Mouse (Mus musculus) thymus, adult 2 months (tissue): ENCODE measurements around the gene 5730522E02Rik. TPM values are rescaled to one million over a fixed set of nuclear protein-coding genes. Genes with fewer than 3 reads are reported as not detected.

Experiments used
- DNase-seq: peaks from one replicate; pipeline ENCODE4 v3.0.0; 2021
- H3K27ac ChIP-seq: fragments of 200-500 bp; 2 replicates; pipeline ENCODE4 v1.5.1; 2012; ENCODE audit warnings: low read length, control low read depth; ENCODE audit not compliant: control insufficient read depth, insufficient read depth
- H3K27me3 ChIP-seq: fragments of 200-500 bp; 2 replicates; pipeline ENCODE4 v1.6.1; 2012; ENCODE audit warnings: mild to moderate bottlenecking, low read length, moderate library complexity, mixed read lengths; ENCODE audit not compliant: control insufficient read depth, insufficient read depth
- H3K36me3 ChIP-seq: fragments of 200-500 bp; 2 replicates; pipeline ENCODE4 v1.6.1; 2012; ENCODE audit warnings: mild to moderate bottlenecking, low read length, moderate library complexity; ENCODE audit not compliant: control insufficient read depth, insufficient read depth
- H3K4me1 ChIP-seq: fragments of 200-500 bp; replicated peaks from 2 replicates; pipeline ENCODE4 v1.6.1; 2012; ENCODE audit warnings: low read length; ENCODE audit not compliant: control insufficient read depth, insufficient read depth
- H3K4me3 ChIP-seq: fragments of 200-500 bp; 2 replicates; pipeline ENCODE4 v1.5.1; 2012; ENCODE audit warnings: mild to moderate bottlenecking, low read length, control low read depth, moderate library complexity; ENCODE audit not compliant: control insufficient read depth, insufficient read depth
- CTCF ChIP-seq: fragments of 200-500 bp; IDR thresholded peaks from 2 replicates; pipeline ENCODE4 v1.5.1; 2012; ENCODE audit warnings: mild to moderate bottlenecking, control low read depth, low read length, moderate library complexity, borderline replicate concordance; ENCODE audit not compliant: control insufficient read depth, poor library complexity, insufficient read depth; ENCODE audit errors: extremely low read depth
- POLR2A ChIP-seq: fragments of 200-500 bp; IDR thresholded peaks from 2 replicates; pipeline ENCODE4 v1.6.1; 2012; ENCODE audit warnings: mild to moderate bottlenecking, low read length, control low read depth, moderate library complexity; ENCODE audit not compliant: control insufficient read depth, poor library complexity, insufficient read depth; ENCODE audit errors: extremely low read depth
- WGBS: fragments of 180-500 bp; shearing (Covaris S2); methylation state at CpG from one replicate; pipeline ENCODE4 v1.1.7; 2018; 5-methylcytosine and 5-hydroxymethylcytosine counted together
- polyA plus RNA-seq: library from polyadenylated mRNA; depleted of rRNA; stranded (reverse); fragments of >200 nt; gene quantifications from 2 replicates; pipeline ENCODE4 v1.2.3, GENCODE M21; 2012

The 5730522E02Rik gene
- polyA plus RNA-seq, 1 experiment, result 0.23 TPM

GRCm38 (mm10) chr11:26166966-26167608 is 43.5 kb downstream of the 5730522E02Rik start:
- no peak for TF ChIP-seq POLR2A
- TF ChIP-seq CTCF, result no peak
- Histone ChIP-seq H3K36me3 (no peaks in the 10 kb centered on the region), H3K4me1 (no peaks in the 10 kb centered on the region), H3K27me3 (no peaks in the 10 kb centered on the region), H3K27ac (no peak overlapping the region), H3K4me3 (no peak overlapping the region)
- 97% methylated on average over 4 of the region's 4 CpGs for WGBS
- DNase-seq, result no peak

GRCm38 (mm10) chr11:26164651-26165259 is 45.8 kb downstream of the 5730522E02Rik start:
- H3K27ac ChIP-seq, result no peak overlapping the region
- TF ChIP-seq CTCF (no peak), POLR2A (no peak)
- 53% methylated on average over 5 of the region's 5 CpGs for WGBS
- no peaks in the 10 kb centered on the region for H3K36me3 ChIP-seq
- H3K4me1 ChIP-seq, result no peaks in the 10 kb centered on the region
- DNase-seq, result no peak
- H3K27me3 ChIP-seq, result no peaks in the 10 kb centered on the region
- H3K4me3 ChIP-seq, result no peak overlapping the region

- no peak for DNase-seq
- Histone ChIP-seq H3K27me3 (no peaks in the 10 kb centered on the region), H3K36me3 (no peaks in the 10 kb centered on the region), H3K4me3 (no peak overlapping the region), H3K27ac (no peak overlapping the region), H3K4me1 (no peaks in the 10 kb centered on the region)
- TF ChIP-seq POLR2A, result no peak
- no peak for TF ChIP-seq CTCF
- WGBS, result 40% methylated on average over 5 of the region's 5 CpGs
Measured at GRCm38 (mm10) chr11:26161354-26161753, 49.2 kb downstream of the 5730522E02Rik start.

GRCm38 (mm10) chr11:26159033-26159432 is 51.5 kb downstream of the 5730522E02Rik start:
- no peaks in the 10 kb centered on the region for H3K27me3 ChIP-seq
- DNase-seq, result no peak
- H3K4me1 ChIP-seq, result no peaks in the 10 kb centered on the region
- TF ChIP-seq POLR2A, result no peak
- no peak for TF ChIP-seq CTCF
- no peak overlapping the region for H3K4me3 ChIP-seq
- no peaks in the 10 kb centered on the region for H3K36me3 ChIP-seq
- H3K27ac ChIP-seq, result no peak overlapping the region
- WGBS, result 95% methylated on average over 3 of the region's 3 CpGs

- Histone ChIP-seq H3K27ac (no peak overlapping the region), H3K27me3 (no peaks in the 10 kb centered on the region), H3K4me3 (no peak overlapping the region), H3K4me1 (no peaks in the 10 kb centered on the region), H3K36me3 (no peaks in the 10 kb centered on the region)
- DNase-seq, result no peak
- no peak for TF ChIP-seq POLR2A
- TF ChIP-seq CTCF, result no peak
- WGBS, result 62% methylated on average over 3 of the region's 3 CpGs
Measured at GRCm38 (mm10) chr11:26140024-26140423, 70.5 kb downstream of the 5730522E02Rik start.

- Histone ChIP-seq H3K36me3 (no peaks in the 10 kb centered on the region), H3K27ac (no peak overlapping the region), H3K4me1 (no peaks in the 10 kb centered on the region), H3K4me3 (no peak overlapping the region), H3K27me3 (no peaks in the 10 kb centered on the region)
- no peak for DNase-seq
- TF ChIP-seq POLR2A, result no peak
- TF ChIP-seq CTCF, result no peak
- WGBS, result 75% methylated on average over 1 of the region's 1 CpGs
Measured at GRCm38 (mm10) chr11:26138013-26138412, 72.5 kb downstream of the 5730522E02Rik start.

- H3K27ac ChIP-seq, result no peak overlapping the region
- H3K4me3 ChIP-seq, result no peak overlapping the region
- no peaks in the 10 kb centered on the region for H3K4me1 ChIP-seq
- DNase-seq, result no peak
- 91% methylated on average over 11 of the region's 11 CpGs for WGBS
- no peaks in the 10 kb centered on the region for H3K27me3 ChIP-seq
- H3K36me3 ChIP-seq, result no peaks in the 10 kb centered on the region
- no peak for TF ChIP-seq CTCF
- TF ChIP-seq POLR2A, result no peak
Measured at GRCm38 (mm10) chr11:26130911-26131310, 79.7 kb downstream of the 5730522E02Rik start.
